In genomic region chr14:121696429-121697118, GRCm38 (mm10) we compare ENCODE assay signal across 9 mouse cellular contexts.
DNase-seq lines count a peak whose midpoint lies in the region; ATAC-seq and TF ChIP-seq lines count a peak whose summit lies in the region.
"Had no signal": no experiment of that assay in that cellular context is flagged by ENCODE, and none has a peak within 500 bp of the region (broad histone marks: within the 10 kb centered on the region; RNA-seq: fewer than 3 reads in every experiment).

No protein-coding gene starts in this region.

- DNase-seq in heart, adult 11 months, result no peak
- DNase-seq in lung, postnatal 0 days (ENCODE audit: low spot score), result no peak
- no peak for DNase-seq in lung, postnatal 4 days
- no peak for DNase-seq in limb, embryonic 11.5 days (ENCODE audit: low spot score)
- no peak for DNase-seq in testis, postnatal 10 days (ENCODE audit: low spot score)
- no peak for DNase-seq in adrenal gland, postnatal 4 days (ENCODE audit: low spot score in 2 of 2)
- DNase-seq: adrenal gland, adult 8-10 months had no signal

- H3K9me3 ChIP-seq in heart, embryonic 11.5 days (replicated peaks; ENCODE audit: control insufficient read depth, low read length), result no peaks in the 10 kb centered on the region
- H3K9me3 ChIP-seq in lung, postnatal 0 days (ENCODE audit: low read length), result no peaks in the 10 kb centered on the region
- no peaks in the 10 kb centered on the region for H3K9me3 ChIP-seq in limb, embryonic 11.5 days (ENCODE audit: control insufficient read depth, low read length)
- no peaks in the 10 kb centered on the region for H3K9me3 ChIP-seq in stomach, embryonic 16.5 days (replicated peaks; ENCODE audit: control insufficient read depth, low read length)

- peak overlapping the region; percentile 31 for H3K4me2 ChIP-seq in heart, embryonic 11.5 days
- H3K4me2 ChIP-seq in lung, postnatal 0 days (replicated peaks; ENCODE audit: low read depth, low read length), result peak overlapping the region; percentile 51
- peak overlapping the region; percentile 1; the same call in 1 of the 2 replicates for H3K4me2 ChIP-seq in limb, embryonic 11.5 days (ENCODE audit: low read depth, severe bottlenecking)
- H3K4me2 ChIP-seq in stomach, embryonic 16.5 days (ENCODE audit: low read depth, low read length), result peak overlapping the region; percentile 50

- H3K27ac ChIP-seq in heart, embryonic 11.5 days (ENCODE audit: low read depth, low read length), result no peak overlapping the region
- 0 out of 2 replicates have a peak overlapping the region, but pooled peaks have one; percentile 71 for H3K27ac ChIP-seq in lung, postnatal 0 days (ENCODE audit: low read length)
- H3K27ac ChIP-seq in limb, embryonic 11.5 days (replicated peaks; ENCODE audit: low read depth, low read length), result no peak overlapping the region
- H3K27ac ChIP-seq in stomach, embryonic 16.5 days (ENCODE audit: low read length), result no peak overlapping the region

- H3K9ac ChIP-seq in heart, embryonic 11.5 days (ENCODE audit: low read depth, low read length), result no peak overlapping the region
- H3K9ac ChIP-seq in lung, postnatal 0 days (replicated peaks; ENCODE audit: low read depth), result no peak overlapping the region
- H3K9ac ChIP-seq in limb, embryonic 11.5 days (ENCODE audit: low read length), result no peak overlapping the region
- peak overlapping the region; percentile 70; the same call in 1 of the 2 replicates for H3K9ac ChIP-seq in stomach, embryonic 16.5 days (ENCODE audit: low read length)

- TF ChIP-seq CTCF in lung, postnatal 0 days (IDR thresholded peaks at IDR 0.05), result no peak

- 65% methylated on average over 8 of the region's 8 CpGs for WGBS in heart, embryonic 11.5 days (ENCODE audit: insufficient replicate concordance)
- 33% methylated on average over 8 of the region's 8 CpGs for WGBS in lung, postnatal 0 days
- 78% methylated on average over 8 of the region's 8 CpGs for WGBS in limb, embryonic 11.5 days
- 53% methylated on average over 8 of the region's 8 CpGs for WGBS in stomach, embryonic 16.5 days

- no peak for ATAC-seq in heart, embryonic 11.5 days (replicated peaks; ENCODE audit: insufficient number of reproducible peaks, low FRiP score, low TSS enrichment)
- ATAC-seq in lung, postnatal 0 days, result no peak
- no peak for ATAC-seq in limb, embryonic 11.5 days (ENCODE audit: insufficient number of reproducible peaks, low FRiP score, low TSS enrichment, low read depth)
- no peak for ATAC-seq in stomach, embryonic 16.5 days (ENCODE audit: insufficient read depth, low FRiP score)

- H3K4me3 ChIP-seq in heart, embryonic 11.5 days (ENCODE audit: low read depth, low read length), result no peak overlapping the region
- H3K4me3 ChIP-seq in lung, postnatal 0 days (ENCODE audit: low read depth, low read length), result peak overlapping the region; percentile 29
- no peak overlapping the region for H3K4me3 ChIP-seq in limb, embryonic 11.5 days (ENCODE audit: low read depth, low read length)
- peak overlapping the region; percentile 49 for H3K4me3 ChIP-seq in stomach, embryonic 16.5 days (replicated peaks; ENCODE audit: low read length)

- H3K4me1 ChIP-seq in heart, embryonic 11.5 days (ENCODE audit: control insufficient read depth, insufficient read depth, low read length), result peaks cover 22% of the 10 kb centered on the region
- peaks cover 10% of the 10 kb centered on the region; the same call in 1 of the 2 replicates for H3K4me1 ChIP-seq in lung, postnatal 0 days (ENCODE audit: insufficient read depth, low read depth, low read length)
- H3K4me1 ChIP-seq in limb, embryonic 11.5 days (ENCODE audit: control insufficient read depth, insufficient read depth, low read length), result peaks cover 7% of the 10 kb centered on the region; the same call in 1 of the 2 replicates
- H3K4me1 ChIP-seq in stomach, embryonic 16.5 days (ENCODE audit: control insufficient read depth, insufficient read depth, low read length), result peaks cover 18% of the 10 kb centered on the region

- no peaks in the 10 kb centered on the region for H3K27me3 ChIP-seq in heart, embryonic 11.5 days (ENCODE audit: control insufficient read depth, insufficient read depth, low read length)
- H3K27me3 ChIP-seq in lung, postnatal 0 days (replicated peaks; ENCODE audit: insufficient read depth, low read length), result no peaks in the 10 kb centered on the region
- H3K27me3 ChIP-seq in limb, embryonic 11.5 days (ENCODE audit: control insufficient read depth, insufficient read depth, low read length), result no peaks in the 10 kb centered on the region
- no peaks in the 10 kb centered on the region for H3K27me3 ChIP-seq in stomach, embryonic 16.5 days (ENCODE audit: control insufficient read depth, insufficient read depth, low read length)

- TF ChIP-seq EP300 in lung, postnatal 0 days (IDR thresholded peaks at IDR 0.05), result no peak

- H3K36me3 ChIP-seq in heart, embryonic 11.5 days (ENCODE audit: control insufficient read depth, insufficient read depth, low read length), result no peaks in the 10 kb centered on the region
- no peaks in the 10 kb centered on the region for H3K36me3 ChIP-seq in lung, postnatal 0 days (ENCODE audit: insufficient read depth, low read length)
- H3K36me3 ChIP-seq in limb, embryonic 11.5 days (ENCODE audit: control insufficient read depth, insufficient read depth, low read length), result no peaks in the 10 kb centered on the region
- no peaks in the 10 kb centered on the region for H3K36me3 ChIP-seq in stomach, embryonic 16.5 days (ENCODE audit: control insufficient read depth, insufficient read depth, low read length)

Comparison
In these comparisons a context has a peak if more than half of its experiments do, and no peak if none do; other contexts are left out.
1. H3K4me2 ChIP-seq: peak in every context shown above with its lines; median percentile 51 in lung, postnatal 0 days; 50 in stomach, embryonic 16.5 days; 31 in heart, embryonic 11.5 days; 1 in limb, embryonic 11.5 days.
2. H3K4me3 ChIP-seq: peak in lung, postnatal 0 days (single experiment) and stomach, embryonic 16.5 days (single experiment); none in heart, embryonic 11.5 days (single experiment) and limb, embryonic 11.5 days (single experiment).